Mouse (Mus musculus): ENCODE data around the gene Nmnat3.

Nmnat3 gene

GRCm38 (mm10) chr9:98421903-98422302, 134.7 kb downstream of the Nmnat3 start:
- no peak for DNase-seq (ENCODE audit: low spot score in 2 of 2)

GRCm38 (mm10) chr9:98422656-98423055, 135.4 kb downstream of the Nmnat3 start, which contains the start of gene Rbp1:
Gene Rbp1, plus strand, starts transcription at chr9:98422961.
- no peak for DNase-seq (ENCODE audit: low spot score in 2 of 2)

- no peak for DNase-seq (ENCODE audit: low spot score in 2 of 2)
Observed at GRCm38 (mm10) chr9:98423691-98424090, 136.5 kb downstream of the Nmnat3 start.

GRCm38 (mm10) chr9:98424291-98424690, 137.1 kb downstream of the Nmnat3 start:
- DNase-seq (ENCODE audit: low spot score in 2 of 2) = no peak

- peak in 1 of 2 experiments; percentile 39 for DNase-seq (ENCODE audit: low spot score in 2 of 2)
Observed at GRCm38 (mm10) chr9:98424725-98425210, 137.5 kb downstream of the Nmnat3 start.

- no peak for DNase-seq (ENCODE audit: low spot score in 2 of 2)
Observed at GRCm38 (mm10) chr9:98425351-98425880, 138.2 kb downstream of the Nmnat3 start.

- DNase-seq (ENCODE audit: low spot score in 2 of 2) = no peak
Observed at GRCm38 (mm10) chr9:98427906-98428517, 140.8 kb downstream of the Nmnat3 start.

- DNase-seq (ENCODE audit: low spot score in 2 of 2) = no peak
Observed at GRCm38 (mm10) chr9:98428783-98429182, 141.5 kb downstream of the Nmnat3 start.

GRCm38 (mm10) chr9:98429806-98430205, 142.6 kb downstream of the Nmnat3 start:
- DNase-seq (ENCODE audit: low spot score in 2 of 2) = no peak

GRCm38 (mm10) chr9:98430528-98430927, 143.3 kb downstream of the Nmnat3 start:
- no peak for DNase-seq (ENCODE audit: low spot score in 2 of 2)

GRCm38 (mm10) chr9:98433021-98433420, 145.8 kb downstream of the Nmnat3 start:
- no peak for DNase-seq (ENCODE audit: low spot score in 2 of 2)

GRCm38 (mm10) chr9:98433956-98434588, 146.8 kb downstream of the Nmnat3 start:
- DNase-seq (ENCODE audit: low spot score in 2 of 2) = no peak

- DNase-seq (ENCODE audit: low spot score in 2 of 2) = no peak
Observed at GRCm38 (mm10) chr9:98437819-98438218, 150.6 kb downstream of the Nmnat3 start.

- no peak for DNase-seq (ENCODE audit: low spot score in 2 of 2)
Observed at GRCm38 (mm10) chr9:98439091-98439490, 151.9 kb downstream of the Nmnat3 start.

GRCm38 (mm10) chr9:98442638-98443037, 155.4 kb downstream of the Nmnat3 start:
- DNase-seq (ENCODE audit: low spot score in 2 of 2) = peak in 1 of 2 experiments; percentile 30

GRCm38 (mm10) chr9:98445359-98446149, 158.3 kb downstream of the Nmnat3 start:
- DNase-seq (ENCODE audit: low spot score in 2 of 2) = no peak

- no peak for DNase-seq (ENCODE audit: low spot score in 2 of 2)
Observed at GRCm38 (mm10) chr9:98450976-98451375, 163.7 kb downstream of the Nmnat3 start.

GRCm38 (mm10) chr9:98466709-98467108, 179.5 kb downstream of the Nmnat3 start:
- no peak for DNase-seq (ENCODE audit: low spot score in 2 of 2)
